Comparison of ENCODE assay signal across 10 mouse cellular contexts in genomic region chr12:76187849-76188248, GRCm38 (mm10). TPM values are rescaled to one million over a fixed set of nuclear protein-coding genes. Genes with fewer than 3 reads are reported as not detected.
A peak's percentile ranks its signal among the peaks of the same experiment; 100 is the strongest.
DNase-seq lines count a peak whose midpoint lies in the region; ATAC-seq and TF ChIP-seq lines count a peak whose summit lies in the region.
"Had no signal": no experiment of that assay in that cellular context is flagged by ENCODE, and none has a peak within 500 bp of the region (broad histone marks: within the 10 kb centered on the region; RNA-seq: fewer than 3 reads in every experiment).

No protein-coding gene starts in this region.

- no peaks in the 10 kb centered on the region for H3K4me1 ChIP-seq in hindbrain, embryonic 14.5 days (replicated peaks; ENCODE audit: control insufficient read depth, insufficient read depth, low read length)
- H3K4me1 ChIP-seq in hindbrain, embryonic 16.5 days (ENCODE audit: control insufficient read depth, insufficient read depth, low read depth, low read length): no peaks in the 10 kb centered on the region
- peaks cover 12 to 17% of the 10 kb centered on the region in 2 experiments for H3K4me1 ChIP-seq in MEL (ENCODE audit: control insufficient read depth in 1 of 2, insufficient read depth in 2 of 2, low read length in 2 of 2)
- H3K4me1 ChIP-seq in liver, postnatal 0 days (ENCODE audit: insufficient read depth): no peaks in the 10 kb centered on the region
- H3K4me1 ChIP-seq: limb, embryonic 13.5 days; stomach, embryonic 15.5 days had no signal

- H3K4me3 ChIP-seq in hindbrain, embryonic 14.5 days (replicated peaks; ENCODE audit: low read length): no peak overlapping the region
- H3K4me3 ChIP-seq in hindbrain, embryonic 16.5 days (ENCODE audit: low read length): no peak overlapping the region
- H3K4me3 ChIP-seq in MEL (ENCODE audit: control insufficient read depth in 1 of 2, insufficient read depth in 1 of 2, low read depth in 2 of 2, low read length in 2 of 2): no peak overlapping the region
- H3K4me3 ChIP-seq in liver, postnatal 0 days (ENCODE audit: low read depth, low read length): no peak overlapping the region
- H3K4me3 ChIP-seq: limb, embryonic 13.5 days; stomach, embryonic 15.5 days had no signal

- H3K27me3 ChIP-seq in hindbrain, embryonic 14.5 days (ENCODE audit: control insufficient read depth, insufficient read depth, low read length): no peaks in the 10 kb centered on the region
- no peaks in the 10 kb centered on the region for H3K27me3 ChIP-seq in hindbrain, embryonic 16.5 days (replicated peaks; ENCODE audit: control insufficient read depth, insufficient read depth, low read length)
- no peaks in the 10 kb centered on the region for H3K27me3 ChIP-seq in MEL (ENCODE audit: control insufficient read depth in 1 of 2, insufficient read depth in 2 of 2, low read length in 2 of 2)
- no peaks in the 10 kb centered on the region for H3K27me3 ChIP-seq in liver, postnatal 0 days (ENCODE audit: insufficient read depth, low read length)
- H3K27me3 ChIP-seq: limb, embryonic 13.5 days; stomach, embryonic 15.5 days had no signal

- peak; percentile 55 for TF ChIP-seq RAD21 in MEL (IDR thresholded peaks at IDR 0.05; ENCODE audit: low read depth, low read length)

- no peaks in the 10 kb centered on the region for H3K36me3 ChIP-seq in hindbrain, embryonic 14.5 days (replicated peaks; ENCODE audit: control insufficient read depth, insufficient read depth)
- no peaks in the 10 kb centered on the region for H3K36me3 ChIP-seq in hindbrain, embryonic 16.5 days (ENCODE audit: control insufficient read depth, insufficient read depth, low read length)
- H3K36me3 ChIP-seq in MEL (ENCODE audit: control insufficient read depth in 1 of 2, insufficient read depth in 2 of 2, low read length in 2 of 2): peaks cover 0 to 14% of the 10 kb centered on the region in 2 experiments; a peak in 2 of 4 replicates
- H3K36me3 ChIP-seq in liver, postnatal 0 days (replicated peaks; ENCODE audit: insufficient read depth, low read length): no peaks in the 10 kb centered on the region
- H3K36me3 ChIP-seq: limb, embryonic 13.5 days; stomach, embryonic 15.5 days had no signal

- DNase-seq in hindbrain, embryonic 14.5 days (ENCODE audit: low spot score): peak; percentile 57
- DNase-seq in 3T3-L1 (ENCODE audit: low read depth, low spot score): peak; percentile 58
- peak; percentile 45 for DNase-seq in MEL (ENCODE audit: low read depth, low spot score)
- DNase-seq in embryo, embryonic 9.5 days (ENCODE audit: extremely low spot score): peak; percentile 37
- DNase-seq in liver, postnatal 0 days: no peak
- peak; percentile 28 for DNase-seq in thymus, postnatal 14 days
- no peak for DNase-seq in heart, adult 9 months (ENCODE audit: low spot score in 2 of 2)

- no peak for TF ChIP-seq POLR2A in MEL (IDR thresholded peaks at IDR 0.05; ENCODE audit: control insufficient read depth in 1 of 2, insufficient read depth in 1 of 2, low read depth in 1 of 2, low read length in 2 of 2, poor library complexity in 1 of 2)

- TF ChIP-seq EP300 in MEL (IDR thresholded peaks at IDR 0.05; ENCODE audit: low read depth in 1 of 2, low read length in 2 of 2): no peak
- no peak for TF ChIP-seq EP300 in liver, postnatal 0 days (IDR thresholded peaks at IDR 0.05; ENCODE audit: low read depth)

- ATAC-seq in hindbrain, embryonic 14.5 days (ENCODE audit: low FRiP score): no peak
- ATAC-seq in hindbrain, embryonic 16.5 days: no peak
- no peak for ATAC-seq in liver, postnatal 0 days

- no peaks in the 10 kb centered on the region for H3K9me3 ChIP-seq in hindbrain, embryonic 14.5 days (ENCODE audit: control insufficient read depth, low read length)
- no peaks in the 10 kb centered on the region for H3K9me3 ChIP-seq in hindbrain, embryonic 16.5 days (ENCODE audit: control insufficient read depth, low read length)
- H3K9me3 ChIP-seq in MEL (replicated peaks; ENCODE audit: insufficient read depth, low read length): no peaks in the 10 kb centered on the region
- no peaks in the 10 kb centered on the region for H3K9me3 ChIP-seq in liver, postnatal 0 days (ENCODE audit: low read length)
- H3K9me3 ChIP-seq: limb, embryonic 13.5 days; stomach, embryonic 15.5 days had no signal

- no peak overlapping the region for H3K9ac ChIP-seq in hindbrain, embryonic 14.5 days
- H3K9ac ChIP-seq in hindbrain, embryonic 16.5 days (ENCODE audit: low read depth, low read length): no peak overlapping the region
- H3K9ac ChIP-seq in MEL (ENCODE audit: control insufficient read depth, low read depth, low read length, poor library complexity, severe bottlenecking): no peak overlapping the region
- H3K9ac ChIP-seq in liver, postnatal 0 days (replicated peaks): no peak overlapping the region
- H3K9ac ChIP-seq: limb, embryonic 13.5 days; stomach, embryonic 15.5 days had no signal

- no peak overlapping the region for H3K4me2 ChIP-seq in hindbrain, embryonic 14.5 days (replicated peaks)
- H3K4me2 ChIP-seq in hindbrain, embryonic 16.5 days (ENCODE audit: low read length): no peak overlapping the region
- H3K4me2 ChIP-seq in liver, postnatal 0 days (ENCODE audit: low read depth, low read length): no peak overlapping the region
- H3K4me2 ChIP-seq: limb, embryonic 13.5 days; stomach, embryonic 15.5 days had no signal

- WGBS in hindbrain, embryonic 14.5 days: 55% methylated on average over 8 of the region's 8 CpGs
- 44% methylated on average over 8 of the region's 8 CpGs for WGBS in hindbrain, embryonic 16.5 days
- WGBS in liver, postnatal 0 days (ENCODE audit: insufficient replicate concordance): 45% methylated on average over 8 of the region's 8 CpGs

- no peak overlapping the region for H3K27ac ChIP-seq in hindbrain, embryonic 14.5 days
- H3K27ac ChIP-seq in hindbrain, embryonic 16.5 days (ENCODE audit: low read depth, low read length): no peak overlapping the region
- H3K27ac ChIP-seq in MEL (ENCODE audit: control insufficient read depth, low read depth, low read length): no peak overlapping the region
- H3K27ac ChIP-seq in liver, postnatal 0 days (ENCODE audit: low read depth): no peak overlapping the region
- H3K27ac ChIP-seq: limb, embryonic 13.5 days; stomach, embryonic 15.5 days had no signal

- H3K79me2 ChIP-seq in MEL (ENCODE audit: control insufficient read depth, insufficient read depth, low read length, poor library complexity): no peaks in the 10 kb centered on the region

- peak in 2 of 3 experiments; percentile 58 to 63; a peak in 5 of 6 replicates for TF ChIP-seq CTCF in MEL (IDR thresholded peaks at IDR 0.05 in 2 of 3, conservative IDR thresholded peaks at IDR 0.05 in 1 of 3; ENCODE audit: control insufficient read depth in 1 of 3, insufficient read depth in 1 of 3, low read depth in 2 of 3, low read length in 3 of 3, poor library complexity in 1 of 3, severe bottlenecking in 1 of 3)
- TF ChIP-seq CTCF in liver, postnatal 0 days (IDR thresholded peaks at IDR 0.05; ENCODE audit: low read depth): peak; percentile 48

TF ChIP-seq in MEL, 35 proteins besides CTCF, POLR2A, EP300 and RAD21:
- TF ChIP-seq HCFC1 (IDR thresholded peaks at IDR 0.05; ENCODE audit: low read depth, low read length) (no peak), TCF12 (IDR thresholded peaks at IDR 0.05; ENCODE audit: low read depth, low read length) (no peak), SMC3 (IDR thresholded peaks at IDR 0.05; ENCODE audit: low read depth, low read length) (peak; percentile 55)
TF ChIP-seq in MEL: peak in this region for 1.

RNA-seq across cellular contexts. Expression of gene Esr2, which starts 10.8 kb away (rescaled TPM):
- polyA plus RNA-seq in hindbrain, embryonic 14.5 days (2014; fragmentation: Nextera tagmentation; extraction: Ambion mirVana): 0.08 and 0.31 TPM in 2 replicates
- 0.30 and 0.34 TPM in 2 replicates for polyA plus RNA-seq in hindbrain, embryonic 16.5 days (2015; fragmentation: Nextera tagmentation; extraction: Ambion mirVana)
- total RNA-seq in MEL (2012; rRNA removed): not detected in 2 replicates
- under 1 TPM in 1 of 2 experiments, not detected in 1; 0.03 TPM for polyA plus RNA-seq in MEL (2012; ENCODE audit: insufficient read depth in 1 of 2, insufficient read length in 2 of 2, low read depth in 1 of 2, low replicate concordance in 2 of 2, missing spikeins in 1 of 2)
- not detected in 2 replicates for polyA plus RNA-seq in liver, postnatal 0 days (2015; fragmentation: Nextera tagmentation; extraction: Ambion mirVana)

RNA-seq across cellular contexts. Expression of gene Tex21, which starts 58.7 kb away (rescaled TPM):
- 0.09 TPM in 1 of 2 replicates, not detected in the other for polyA plus RNA-seq in hindbrain, embryonic 14.5 days (2014; fragmentation: Nextera tagmentation; extraction: Ambion mirVana)
- polyA plus RNA-seq in hindbrain, embryonic 16.5 days (2015; fragmentation: Nextera tagmentation; extraction: Ambion mirVana): not detected in 2 replicates
- 5.0 and 6.7 TPM in 2 replicates for total RNA-seq in MEL (2012; rRNA removed)
- polyA plus RNA-seq in MEL (2012; ENCODE audit: insufficient read depth in 1 of 2, insufficient read length in 2 of 2, low read depth in 1 of 2, low replicate concordance in 2 of 2, missing spikeins in 1 of 2): 1 to 10 TPM in 1 of 2 experiments, not detected in 1; 4.4 TPM
- polyA plus RNA-seq in liver, postnatal 0 days (2015; fragmentation: Nextera tagmentation; extraction: Ambion mirVana): 0.08 TPM in 1 of 2 replicates, not detected in the other
- polyA plus RNA-seq: stomach, embryonic 15.5 days had no signal

Comparison
In these comparisons a context has a peak if more than half of its experiments do, and no peak if none do; other contexts are left out.
1. DNase-seq: peak in hindbrain, embryonic 14.5 days (single experiment), 3T3-L1 (single experiment), MEL (single experiment), embryo, embryonic 9.5 days (single experiment) and thymus, postnatal 14 days (single experiment); none in liver, postnatal 0 days (single experiment) and heart, adult 9 months (0 of 2).